11 mouse cellular contexts compared by ENCODE assay signal in the genomic region with DNA sequence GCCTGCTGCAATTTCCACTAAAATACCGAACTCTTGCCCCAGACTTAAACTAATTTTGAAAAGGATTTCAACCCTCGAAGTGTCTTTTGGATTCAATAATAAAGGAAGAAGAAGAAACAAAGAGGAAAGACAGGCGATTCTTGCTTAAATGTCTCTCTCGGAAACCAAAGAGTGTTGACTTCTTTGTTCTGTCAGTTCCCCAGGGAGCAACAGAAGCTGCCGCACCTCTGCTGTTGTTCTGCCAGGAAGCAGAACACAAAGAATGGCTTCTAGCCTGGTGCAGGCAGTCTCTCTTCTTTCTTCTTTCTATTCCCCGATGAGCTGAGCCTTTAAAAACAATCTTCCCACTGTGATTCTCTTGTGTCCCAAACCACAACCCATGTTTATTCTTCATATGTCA.
A peak's percentile ranks its signal among the peaks of the same experiment; 100 is the strongest.
DNase-seq lines count a peak whose midpoint lies in the region; ATAC-seq and TF ChIP-seq lines count a peak whose summit lies in the region.
"Had no signal": no experiment of that assay in that cellular context is flagged by ENCODE, and none has a peak within 500 bp of the region (broad histone marks: within the 10 kb centered on the region; RNA-seq: fewer than 3 reads in every experiment).

No protein-coding gene starts in this region.

- WGBS in hindbrain, embryonic 10.5 days: 3% methylated on average over 6 of the region's 6 CpGs
- WGBS in midbrain, embryonic 16.5 days: 2% methylated on average over 6 of the region's 6 CpGs

- ATAC-seq in midbrain, embryonic 16.5 days: no peak
- ATAC-seq in inflammation-experienced regulatory T-cells, adult 6 months: no peak

- H3K4me3 ChIP-seq in ES-Bruce4 (ENCODE audit: low read depth, low read length): no peak overlapping the region
- 0 out of 2 replicates have a peak overlapping the region, but pooled peaks have one; percentile 16 for H3K4me3 ChIP-seq in hindbrain, embryonic 10.5 days
- no peak overlapping the region for H3K4me3 ChIP-seq in midbrain, embryonic 16.5 days (ENCODE audit: low read depth, low read length)

- H3K4me1 ChIP-seq in ES-Bruce4 (ENCODE audit: control insufficient read depth, insufficient read depth, low read length): no peaks in the 10 kb centered on the region
- H3K4me1 ChIP-seq in hindbrain, embryonic 10.5 days (replicated peaks): peaks cover 28% of the 10 kb centered on the region
- peaks cover 5% of the 10 kb centered on the region for H3K4me1 ChIP-seq in midbrain, embryonic 16.5 days (ENCODE audit: control insufficient read depth, insufficient read depth, low read length)

- peak overlapping the region; percentile 92 for H3K27ac ChIP-seq in ES-Bruce4 (ENCODE audit: insufficient read depth, low read length)
- H3K27ac ChIP-seq in hindbrain, embryonic 10.5 days: peak overlapping the region; percentile 83
- H3K27ac ChIP-seq in midbrain, embryonic 16.5 days (ENCODE audit: low read length): 0 out of 2 replicates have a peak overlapping the region, but pooled peaks have one; percentile 0

- H3K9me3 ChIP-seq in ES-Bruce4 (replicated peaks; ENCODE audit: control insufficient read depth, insufficient read depth, low read length, poor library complexity, severe bottlenecking): no peaks in the 10 kb centered on the region; the same call in 1 of the 2 replicates
- H3K9me3 ChIP-seq in hindbrain, embryonic 10.5 days: peaks cover 6% of the 10 kb centered on the region; the same call in 1 of the 2 replicates
- H3K9me3 ChIP-seq in midbrain, embryonic 16.5 days (replicated peaks; ENCODE audit: control insufficient read depth, low read length, poor library complexity, severe bottlenecking): no peaks in the 10 kb centered on the region

- DNase-seq in embryo, embryonic 10 days (ENCODE audit: low spot score): peak; percentile 68
- peak; percentile 26 for DNase-seq in hindbrain, embryonic 10.5 days (ENCODE audit: low spot score)
- DNase-seq in kidney, postnatal 10 days: no peak
- DNase-seq in lung, postnatal 14 days: no peak
- DNase-seq in urinary bladder, postnatal 25 days (ENCODE audit: low spot score): no peak
- DNase-seq: adrenal gland, postnatal 25 days; cerebellum, postnatal 25 days; lung, adult 2 months had no signal

- no peaks in the 10 kb centered on the region; the same call in 1 of the 2 replicates for H3K27me3 ChIP-seq in ES-Bruce4 (ENCODE audit: control insufficient read depth, insufficient read depth, low read length, poor library complexity, severe bottlenecking)
- H3K27me3 ChIP-seq in hindbrain, embryonic 10.5 days (ENCODE audit: insufficient read depth, poor library complexity, severe bottlenecking): no peaks in the 10 kb centered on the region
- H3K27me3 ChIP-seq in midbrain, embryonic 16.5 days (ENCODE audit: control insufficient read depth, insufficient read depth, low read depth, low read length): no peaks in the 10 kb centered on the region

- peak; percentile 92 for TF ChIP-seq EP300 in ES-Bruce4 (IDR thresholded peaks at IDR 0.05; ENCODE audit: insufficient read depth, low read depth, low read length)

- H3K36me3 ChIP-seq in ES-Bruce4 (ENCODE audit: control insufficient read depth, insufficient read depth, low read length, poor library complexity, severe bottlenecking): no peaks in the 10 kb centered on the region
- no peaks in the 10 kb centered on the region for H3K36me3 ChIP-seq in hindbrain, embryonic 10.5 days
- no peaks in the 10 kb centered on the region for H3K36me3 ChIP-seq in midbrain, embryonic 16.5 days (ENCODE audit: control insufficient read depth, insufficient read depth, low read length)

- no peak for TF ChIP-seq CTCF in ES-Bruce4 (IDR thresholded peaks at IDR 0.05; ENCODE audit: low read depth, low read length)

- no peak for TF ChIP-seq POLR2A in ES-Bruce4 (IDR thresholded peaks at IDR 0.05; ENCODE audit: insufficient read depth, low read length)

- H3K4me2 ChIP-seq in midbrain, embryonic 16.5 days (ENCODE audit: low read length): no peak overlapping the region

- H3K9ac ChIP-seq in ES-Bruce4 (ENCODE audit: low read depth, poor library complexity, severe bottlenecking): no peak overlapping the region
- no peak overlapping the region for H3K9ac ChIP-seq in midbrain, embryonic 16.5 days (ENCODE audit: low read depth, low read length)

Comparison
In these comparisons a context has a peak if more than half of its experiments do, and no peak if none do; other contexts are left out.
1. H3K27ac ChIP-seq: peak in every context shown above with its lines; median percentile 92 in ES-Bruce4; 83 in hindbrain, embryonic 10.5 days; 0 in midbrain, embryonic 16.5 days.
2. DNase-seq: peak in embryo, embryonic 10 days (single experiment) and hindbrain, embryonic 10.5 days (single experiment); none in kidney, postnatal 10 days (single experiment), lung, postnatal 14 days (single experiment) and urinary bladder, postnatal 25 days (single experiment).